Mouse (Mus musculus): Measurements from ENCODE around the gene F2r. TPM values are rescaled to one million over a fixed set of nuclear protein-coding genes. Genes with fewer than 3 reads are reported as not detected.

The F2r gene
- polyA plus RNA-seq, 1 experiment, result 116 TPM

- 86% methylated on average over 3 of the region's 3 CpGs for WGBS
- Histone ChIP-seq H3K4me3 (replicated peaks; ENCODE audit: extremely low read depth, low read depth, low read length) (no peak overlapping the region), H3K4me1 (ENCODE audit: control insufficient read depth, insufficient read depth, low read length) (no peaks in the 10 kb centered on the region)
- TF ChIP-seq POLR2A (IDR thresholded peaks at IDR 0.05; ENCODE audit: borderline replicate concordance, extremely low read depth, low read depth, low read length) (no peak), CTCF (IDR thresholded peaks at IDR 0.05; ENCODE audit: insufficient read depth, low read length) (no peak)
- no peak for DNase-seq
Observed at GRCm38 (mm10) chr13:95649941-95650340, 31.7 kb upstream of the F2r start.

- TF ChIP-seq CTCF (IDR thresholded peaks at IDR 0.05; ENCODE audit: insufficient read depth, low read length) (no peak), POLR2A (IDR thresholded peaks at IDR 0.05; ENCODE audit: borderline replicate concordance, extremely low read depth, low read depth, low read length) (no peak)
- WGBS, result 75% methylated on average over 4 of the region's 4 CpGs
Observed at GRCm38 (mm10) chr13:95647248-95647647, 29.0 kb upstream of the F2r start.

GRCm38 (mm10) chr13:95646687-95647111 is 28.4 kb upstream of the F2r start:
- no peak for DNase-seq
- no peaks in the 10 kb centered on the region for H3K4me1 ChIP-seq (ENCODE audit: control insufficient read depth, insufficient read depth, low read length)
- 60% methylated on average over 9 of the region's 9 CpGs for WGBS
- TF ChIP-seq POLR2A (IDR thresholded peaks at IDR 0.05; ENCODE audit: borderline replicate concordance, extremely low read depth, low read depth, low read length) (no peak), CTCF (IDR thresholded peaks at IDR 0.05; ENCODE audit: insufficient read depth, low read length) (no peak)
- H3K4me3 ChIP-seq (replicated peaks; ENCODE audit: extremely low read depth, low read depth, low read length), result no peak overlapping the region

More at GRCm38 (mm10) chr13:95647248-95647647, 29.0 kb upstream of the F2r start:
- Histone ChIP-seq H3K4me1 (ENCODE audit: control insufficient read depth, insufficient read depth, low read length) (no peaks in the 10 kb centered on the region), H3K4me3 (replicated peaks; ENCODE audit: extremely low read depth, low read depth, low read length) (no peak overlapping the region)
- no peak for DNase-seq

GRCm38 (mm10) chr13:95643740-95644139 is 25.5 kb upstream of the F2r start:
- WGBS, result 61% methylated on average over 7 of the region's 7 CpGs
- no peak for TF ChIP-seq POLR2A (IDR thresholded peaks at IDR 0.05; ENCODE audit: borderline replicate concordance, extremely low read depth, low read depth, low read length)
- TF ChIP-seq CTCF (IDR thresholded peaks at IDR 0.05; ENCODE audit: insufficient read depth, low read length), result no peak
- no peak for DNase-seq
- peaks cover 3% of the 10 kb centered on the region; the same call in 1 of the 2 replicates for H3K4me1 ChIP-seq (ENCODE audit: control insufficient read depth, insufficient read depth, low read length)
- no peak overlapping the region for H3K4me3 ChIP-seq (replicated peaks; ENCODE audit: extremely low read depth, low read depth, low read length)

GRCm38 (mm10) chr13:95641061-95641986 is 23.0 kb upstream of the F2r start:
- TF ChIP-seq CTCF (IDR thresholded peaks at IDR 0.05; ENCODE audit: insufficient read depth, low read length) (no peak), POLR2A (IDR thresholded peaks at IDR 0.05; ENCODE audit: borderline replicate concordance, extremely low read depth, low read depth, low read length) (no peak)
- 81% methylated on average over 17 of the region's 17 CpGs for WGBS
- H3K4me3 ChIP-seq (replicated peaks; ENCODE audit: extremely low read depth, low read depth, low read length), result no peak overlapping the region
- no peak for DNase-seq
- peaks cover 4% of the 10 kb centered on the region; the same call in 1 of the 2 replicates for H3K4me1 ChIP-seq (ENCODE audit: control insufficient read depth, insufficient read depth, low read length)

GRCm38 (mm10) chr13:95640408-95640807 is 22.1 kb upstream of the F2r start:
- TF ChIP-seq CTCF (IDR thresholded peaks at IDR 0.05; ENCODE audit: insufficient read depth, low read length) (no peak), POLR2A (IDR thresholded peaks at IDR 0.05; ENCODE audit: borderline replicate concordance, extremely low read depth, low read depth, low read length) (no peak)
- WGBS, result 89% methylated on average over 1 of the region's 1 CpGs
- no peak for DNase-seq
- no peak overlapping the region for H3K4me3 ChIP-seq (replicated peaks; ENCODE audit: extremely low read depth, low read depth, low read length)
- H3K4me1 ChIP-seq (ENCODE audit: control insufficient read depth, insufficient read depth, low read length), result peaks cover 4% of the 10 kb centered on the region; the same call in 1 of the 2 replicates

GRCm38 (mm10) chr13:95639336-95640116 is 21.2 kb upstream of the F2r start:
- no peak for DNase-seq
- TF ChIP-seq POLR2A (IDR thresholded peaks at IDR 0.05; ENCODE audit: borderline replicate concordance, extremely low read depth, low read depth, low read length) (no peak), CTCF (IDR thresholded peaks at IDR 0.05; ENCODE audit: insufficient read depth, low read length) (no peak)
- Histone ChIP-seq H3K4me1 (ENCODE audit: control insufficient read depth, insufficient read depth, low read length) (peaks cover 4% of the 10 kb centered on the region; the same call in 1 of the 2 replicates), H3K4me3 (replicated peaks; ENCODE audit: extremely low read depth, low read depth, low read length) (no peak overlapping the region)
- WGBS, result 29% methylated on average over 15 of the region's 15 CpGs

- peaks cover 4% of the 10 kb centered on the region; the same call in 1 of the 2 replicates for H3K4me1 ChIP-seq (ENCODE audit: control insufficient read depth, insufficient read depth, low read length)
- 23% methylated on average over 5 of the region's 5 CpGs for WGBS
- no peak overlapping the region for H3K4me3 ChIP-seq (replicated peaks; ENCODE audit: extremely low read depth, low read depth, low read length)
- no peak for TF ChIP-seq CTCF (IDR thresholded peaks at IDR 0.05; ENCODE audit: insufficient read depth, low read length)
- TF ChIP-seq POLR2A (IDR thresholded peaks at IDR 0.05; ENCODE audit: borderline replicate concordance, extremely low read depth, low read depth, low read length), result no peak
- no peak for DNase-seq
Observed at GRCm38 (mm10) chr13:95638894-95639293, 20.6 kb upstream of the F2r start.

GRCm38 (mm10) chr13:95637737-95638136 is 19.4 kb upstream of the F2r start:
- TF ChIP-seq CTCF (IDR thresholded peaks at IDR 0.05; ENCODE audit: insufficient read depth, low read length), result no peak
- Histone ChIP-seq H3K4me1 (ENCODE audit: control insufficient read depth, insufficient read depth, low read length) (peaks cover 4% of the 10 kb centered on the region; the same call in 1 of the 2 replicates), H3K4me3 (replicated peaks; ENCODE audit: extremely low read depth, low read depth, low read length) (no peak overlapping the region)
- WGBS, result 79% methylated on average over 10 of the region's 10 CpGs
- DNase-seq, result no peak
